Comparison of ENCODE assay signal across 7 mouse cellular contexts in genomic region chr19:36909676-36910292, GRCm38 (mm10). TPM values are rescaled to one million over a fixed set of nuclear protein-coding genes. Genes with fewer than 3 reads are reported as not detected.
DNase-seq lines count a peak whose midpoint lies in the region; ATAC-seq and TF ChIP-seq lines count a peak whose summit lies in the region.

No protein-coding gene starts in this region.

- no peaks in the 10 kb centered on the region for H3K9me3 ChIP-seq in hindbrain, postnatal 0 days (ENCODE audit: low read length)

- WGBS in hindbrain, postnatal 0 days = 21% methylated on average over 9 of the region's 9 CpGs
- 27% methylated on average over 9 of the region's 9 CpGs for WGBS in lung, adult 2 months

- H3K4me3 ChIP-seq in hindbrain, postnatal 0 days (ENCODE audit: low read length) = no peak overlapping the region
- H3K4me3 ChIP-seq in lung, adult 2 months (replicated peaks; ENCODE audit: extremely low read depth, low read depth, low read length) = no peak overlapping the region

- peak; percentile 41; the same call in 1 of the 2 replicates for ATAC-seq in hindbrain, postnatal 0 days

- no peak overlapping the region for H3K4me2 ChIP-seq in hindbrain, postnatal 0 days (ENCODE audit: low read depth, low read length)

- H3K4me1 ChIP-seq in hindbrain, postnatal 0 days (ENCODE audit: insufficient read depth, low read length) = peaks cover 3% of the 10 kb centered on the region; the same call in 1 of the 2 replicates
- no peaks in the 10 kb centered on the region for H3K4me1 ChIP-seq in lung, adult 2 months (ENCODE audit: control insufficient read depth, insufficient read depth, low read length)

- peak; percentile 70 for DNase-seq in right cerebral cortex, postnatal 14 days
- no peak for DNase-seq in right cerebral cortex, postnatal 36 days (ENCODE audit: low spot score in 2 of 2)
- peak; percentile 63 for DNase-seq in adipocyte (ENCODE audit: low spot score)
- peak; percentile 35 to 72 for DNase-seq in cerebellum, postnatal 4 days (ENCODE audit: low spot score in 2 of 2)
- DNase-seq in hindbrain, postnatal 0 days (ENCODE audit: low spot score) = peak; percentile 83
- DNase-seq in lung, adult 2 months = peak; percentile 66
- DNase-seq in retina, embryonic 14.5 days (ENCODE audit: low spot score) = peak; percentile 84

- H3K27ac ChIP-seq in hindbrain, postnatal 0 days = no peak overlapping the region

- no peak overlapping the region for H3K9ac ChIP-seq in hindbrain, postnatal 0 days (replicated peaks; ENCODE audit: low read length)

- peak; percentile 80 for TF ChIP-seq CTCF in hindbrain, postnatal 0 days (IDR thresholded peaks at IDR 0.05; ENCODE audit: low read depth)
- peak; percentile 78 for TF ChIP-seq CTCF in lung, adult 2 months (IDR thresholded peaks at IDR 0.05; ENCODE audit: insufficient read depth, low read length)

- TF ChIP-seq POLR2A in lung, adult 2 months (IDR thresholded peaks at IDR 0.05; ENCODE audit: borderline replicate concordance, extremely low read depth, low read depth, low read length) = no peak

- H3K27me3 ChIP-seq in hindbrain, postnatal 0 days (ENCODE audit: insufficient read depth, low read length) = no peaks in the 10 kb centered on the region

- no peaks in the 10 kb centered on the region for H3K36me3 ChIP-seq in hindbrain, postnatal 0 days (ENCODE audit: insufficient read depth, low read length)

RNA-seq across cellular contexts. Expression of gene Fgfbp3, which starts 9.6 kb away (rescaled TPM):
- 19.8 and 34.5 TPM in 2 replicates for total RNA-seq in hindbrain, postnatal 0 days (2014; rRNA removed)
- 26.4 and 27.7 TPM in 2 replicates for polyA plus RNA-seq in hindbrain, postnatal 0 days (2015; fragmentation: Nextera tagmentation; extraction: Ambion mirVana)
- 5.5 and 11.0 TPM in 2 replicates for polyA plus RNA-seq in lung, adult 2 months (2012; rRNA removed)

RNA-seq across cellular contexts. Expression of gene Btaf1, which starts 16.1 kb away (rescaled TPM):
- total RNA-seq in hindbrain, postnatal 0 days (2014; rRNA removed) = 16.9 and 17.1 TPM in 2 replicates
- polyA plus RNA-seq in hindbrain, postnatal 0 days (2015; fragmentation: Nextera tagmentation; extraction: Ambion mirVana) = 3.5 TPM in 2 replicates
- polyA plus RNA-seq in lung, adult 2 months (2012; rRNA removed) = 4.6 and 6.3 TPM in 2 replicates

Comparison
In these comparisons a context has a peak if more than half of its experiments do, and no peak if none do; other contexts are left out.
1. DNase-seq: peak in right cerebral cortex, postnatal 14 days (single experiment), adipocyte (single experiment), cerebellum, postnatal 4 days (2 of 2), hindbrain, postnatal 0 days (single experiment), lung, adult 2 months (single experiment) and retina, embryonic 14.5 days (single experiment); none in right cerebral cortex, postnatal 36 days (0 of 2).